Mouse (Mus musculus) MEL (cell line): ENCODE results near the gene Slc1a7. TPM values are rescaled to one million over a fixed set of nuclear protein-coding genes. Genes with fewer than 3 reads are reported as not detected.

Experiments used
- DNase-seq: peaks from one replicate; pipeline ENCODE4 v3.0.0; 2011; ENCODE audit warnings: low read depth, low spot score
- H3K27ac ChIP-seq: 2 replicates; pipeline ENCODE4 v1.5.1; 2012; ENCODE audit warnings: low read depth, mild to moderate bottlenecking, control low read depth, low read length, moderate library complexity; ENCODE audit not compliant: control insufficient read depth
- H3K27me3 ChIP-seq, 2 experiments: fragments of 150-350 bp in 1 of 2; sonication (generic) in 1 of 2; 2 replicates each; pipeline ENCODE4 v1.6.1; 2012; ENCODE audit warnings: low read length in 2 of 2, mild to moderate bottlenecking in 2 of 2, improper control_type of control experiment in 1 of 2, moderate library complexity in 1 of 2; ENCODE audit not compliant: insufficient read depth in 2 of 2, control insufficient read depth in 1 of 2
- H3K36me3 ChIP-seq, 2 experiments: 2 replicates each; pipeline ENCODE4 v1.6.1; 2012 to 2014; ENCODE audit warnings: low read length in 2 of 2, improper control_type of control experiment in 1 of 2, inconsistent platforms in 1 of 2, mild to moderate bottlenecking in 1 of 2; ENCODE audit not compliant: insufficient read depth in 2 of 2, control insufficient read depth in 1 of 2
- H3K4me1 ChIP-seq, 2 experiments: fragments of 150-350 bp in 1 of 2; sonication (generic) in 1 of 2; 2 replicates each; pipeline ENCODE4 v1.6.1; 2012; ENCODE audit warnings: low read length in 2 of 2, improper control_type of control experiment in 1 of 2, mild to moderate bottlenecking in 1 of 2; ENCODE audit not compliant: insufficient read depth in 2 of 2, control insufficient read depth in 1 of 2
- H3K4me3 ChIP-seq, 2 experiments: fragments of 150-350 bp in 1 of 2; sonication (generic) in 1 of 2; 2 replicates each; pipeline ENCODE4 v1.5.1; 2012; ENCODE audit warnings: low read depth in 2 of 2, low read length in 2 of 2, mild to moderate bottlenecking in 2 of 2, moderate library complexity in 2 of 2, control low read depth in 1 of 2, improper control_type of control experiment in 1 of 2; ENCODE audit not compliant: control insufficient read depth in 1 of 2, insufficient read depth in 1 of 2
- H3K79me2 ChIP-seq: 2 replicates; pipeline ENCODE4 v1.6.1; 2012; ENCODE audit warnings: mild to moderate bottlenecking, low read length, moderate library complexity; ENCODE audit not compliant: control insufficient read depth, poor library complexity, insufficient read depth
- H3K9ac ChIP-seq: 2 replicates; pipeline ENCODE4 v1.6.1; 2012; ENCODE audit warnings: low read depth, mild to moderate bottlenecking, control low read depth, low read length, moderate library complexity; ENCODE audit not compliant: control insufficient read depth, poor library complexity, severe bottlenecking
- H3K9me3 ChIP-seq: fragments of 150-350 bp; sonication (generic); replicated peaks from 2 replicates; pipeline ENCODE4 v1.6.1; 2012; ENCODE audit warnings: mild to moderate bottlenecking, low read length, improper control_type of control experiment, moderate library complexity; ENCODE audit not compliant: insufficient read depth
- CHD1 ChIP-seq: IDR thresholded peaks from 2 replicates; pipeline ENCODE4 v1.6.1; 2012; ENCODE audit warnings: low read depth, mild to moderate bottlenecking, inconsistent platforms, low read length, improper control_type of control experiment
- CHD2 ChIP-seq: IDR thresholded peaks from 2 replicates; pipeline ENCODE4 v1.6.1; 2011; ENCODE audit warnings: low read length, improper control_type of control experiment
- CTCF ChIP-seq, 3 experiments: IDR thresholded peaks in 2 of 3; conservative IDR thresholded peaks in 1 of 3; 2 replicates each; pipeline ENCODE4 v1.5.1; 2011 to 2012; ENCODE audit warnings: low read length in 3 of 3, low read depth in 2 of 3, mild to moderate bottlenecking in 2 of 3, improper control_type of control experiment in 1 of 3, inconsistent platforms in 1 of 3, mixed read lengths in 1 of 3, moderate library complexity in 1 of 3; ENCODE audit not compliant: control insufficient read depth in 1 of 3, insufficient read depth in 1 of 3, poor library complexity in 1 of 3, severe bottlenecking in 1 of 3
- E2F4 ChIP-seq: IDR thresholded peaks from 2 replicates; pipeline ENCODE4 v1.6.1; 2011; ENCODE audit warnings: low read depth, low read length, improper control_type of control experiment, borderline replicate concordance
- EP300 ChIP-seq, 2 experiments: IDR thresholded peaks; 2 replicates each; pipeline ENCODE4 v1.6.1; 2011; ENCODE audit warnings: improper control_type of control experiment in 2 of 2, low read length in 2 of 2, low read depth in 1 of 2, mild to moderate bottlenecking in 1 of 2
- ETS1 ChIP-seq: IDR thresholded peaks from 2 replicates; pipeline ENCODE4 v1.6.1; 2012; ENCODE audit warnings: low read depth, mild to moderate bottlenecking, inconsistent platforms, low read length, improper control_type of control experiment, moderate library complexity
- GABPA ChIP-seq: IDR thresholded peaks from 2 replicates; pipeline ENCODE4 v1.6.1; 2012; ENCODE audit warnings: low read depth, mild to moderate bottlenecking, inconsistent platforms, low read length, improper control_type of control experiment, moderate library complexity
- GATA1 ChIP-seq: IDR thresholded peaks from 2 replicates; pipeline ENCODE4 v1.6.1; 2011; ENCODE audit warnings: low read depth, low read length, improper control_type of control experiment
- HCFC1 ChIP-seq: IDR thresholded peaks from 2 replicates; pipeline ENCODE4 v1.6.1; 2012; ENCODE audit warnings: low read depth, mild to moderate bottlenecking, inconsistent platforms, low read length, improper control_type of control experiment, moderate library complexity
- JUND ChIP-seq: IDR thresholded peaks from 2 replicates; pipeline ENCODE4 v1.6.1; 2011; ENCODE audit warnings: low read depth, mild to moderate bottlenecking, improper control_type of control experiment, low read length
- MAFK ChIP-seq: IDR thresholded peaks from 2 replicates; pipeline ENCODE4 v1.6.1; 2011; ENCODE audit warnings: low read depth, mild to moderate bottlenecking, low read length, improper control_type of control experiment, borderline replicate concordance
- MEF2A ChIP-seq: IDR thresholded peaks from 2 replicates; pipeline ENCODE4 v1.6.1; 2014; ENCODE audit warnings: low read depth, mild to moderate bottlenecking, inconsistent platforms, low read length, improper control_type of control experiment; ENCODE audit not compliant: poor library complexity, insufficient replicate concordance, severe bottlenecking; ENCODE audit errors: extremely low read depth
- MXI1 ChIP-seq: IDR thresholded peaks from 2 replicates; pipeline ENCODE4 v1.6.1; 2011; ENCODE audit warnings: mild to moderate bottlenecking, low read depth, low read length, improper control_type of control experiment
- MYC ChIP-seq: IDR thresholded peaks from 2 replicates; pipeline ENCODE4 v1.6.1; 2011; ENCODE audit warnings: low read depth, mild to moderate bottlenecking, low read length, improper control_type of control experiment, moderate library complexity
- NELFE ChIP-seq: IDR thresholded peaks from 2 replicates; pipeline ENCODE4 v1.6.1; 2011; ENCODE audit warnings: low read depth, low read length, improper control_type of control experiment
- NRF1 ChIP-seq: IDR thresholded peaks from 2 replicates; pipeline ENCODE4 v1.6.1; 2014; ENCODE audit warnings: low read depth, mild to moderate bottlenecking, inconsistent platforms, low read length, improper control_type of control experiment, moderate library complexity; ENCODE audit not compliant: poor library complexity, insufficient read depth, severe bottlenecking
- POLR2A ChIP-seq, 2 experiments: IDR thresholded peaks; 2 replicates each; pipeline ENCODE4 v1.6.1; 2011 to 2012; ENCODE audit warnings: low read length in 2 of 2, mild to moderate bottlenecking in 2 of 2, control low read depth in 1 of 2, improper control_type of control experiment in 1 of 2, low read depth in 1 of 2, moderate library complexity in 1 of 2; ENCODE audit not compliant: control insufficient read depth in 1 of 2, insufficient read depth in 1 of 2, poor library complexity in 1 of 2
- RAD21 ChIP-seq: IDR thresholded peaks from 2 replicates; pipeline ENCODE4 v1.6.1; 2011; ENCODE audit warnings: mild to moderate bottlenecking, low read depth, low read length, improper control_type of control experiment
- RCOR1 ChIP-seq: IDR thresholded peaks from 2 replicates; pipeline ENCODE4 v1.6.1; 2012; ENCODE audit warnings: low read depth, mild to moderate bottlenecking, inconsistent platforms, low read length, improper control_type of control experiment
- SIN3A ChIP-seq: IDR thresholded peaks from 2 replicates; pipeline ENCODE4 v1.6.1; 2012; ENCODE audit warnings: low read length, improper control_type of control experiment, inconsistent platforms
- SMC3 ChIP-seq: IDR thresholded peaks from 2 replicates; pipeline ENCODE4 v1.6.1; 2011; ENCODE audit warnings: low read depth, low read length, improper control_type of control experiment
- TBP ChIP-seq: IDR thresholded peaks from 2 replicates; pipeline ENCODE4 v1.8.0; 2011; ENCODE audit warnings: low read depth, low read length, improper control_type of control experiment
- TCF12 ChIP-seq: IDR thresholded peaks from 2 replicates; pipeline ENCODE4 v1.6.1; 2014; ENCODE audit warnings: low read depth, mild to moderate bottlenecking, inconsistent platforms, low read length, improper control_type of control experiment, moderate library complexity
- UBTF ChIP-seq: IDR thresholded peaks from 2 replicates; pipeline ENCODE4 v1.6.1; 2012; ENCODE audit warnings: low read depth, mild to moderate bottlenecking, inconsistent platforms, low read length, improper control_type of control experiment, moderate library complexity, borderline replicate concordance; ENCODE audit not compliant: insufficient read depth
- USF1 ChIP-seq: IDR thresholded peaks from 2 replicates; pipeline ENCODE4 v1.6.1; 2014; ENCODE audit warnings: low read depth, mild to moderate bottlenecking, inconsistent platforms, low read length, improper control_type of control experiment, moderate library complexity
- ZC3H11A ChIP-seq: IDR thresholded peaks from 2 replicates; pipeline ENCODE4 v1.6.1; 2012; ENCODE audit warnings: low read depth, mild to moderate bottlenecking, inconsistent platforms, low read length, improper control_type of control experiment
- ZKSCAN1 ChIP-seq: IDR thresholded peaks from 2 replicates; pipeline ENCODE4 v1.6.1; 2012; ENCODE audit warnings: low read depth, mild to moderate bottlenecking, inconsistent platforms, low read length, improper control_type of control experiment, moderate library complexity
- ZNF384 ChIP-seq: IDR thresholded peaks from 2 replicates; pipeline ENCODE4 v1.6.1; 2012; ENCODE audit warnings: low read depth, mild to moderate bottlenecking, inconsistent platforms, low read length, improper control_type of control experiment
- polyA plus RNA-seq, 2 experiments: library from polyadenylated mRNA; stranded (reverse) in 1 of 2; unstranded in 1 of 2; fragments of >175 nt in 1 of 2; fragments of >200 nt in 1 of 2; gene quantifications; 2 replicates each; pipeline versions ENCODE4 v1.2.1 to v1.2.4; 2012; ENCODE audit warnings: low replicate concordance in 2 of 2, low read depth in 1 of 2; ENCODE audit not compliant: insufficient read length in 2 of 2, insufficient read depth in 1 of 2, missing spikeins in 1 of 2
- total RNA-seq: library from RNA; depleted of rRNA; stranded (reverse); fragments of 300-350 nt; gene quantifications from 2 replicates; pipeline ENCODE4 v1.2.3, GENCODE M21; 2012

The Slc1a7 gene
- total and polyA plus RNA-seq, 3 experiments: 0.68 TPM; not detected in 2

GRCm38 (mm10) chr4:107998641-107999332, 30.7 kb downstream of the Slc1a7 start:
- H3K9ac ChIP-seq: no peak overlapping the region
- H3K4me1 ChIP-seq: no peaks in the 10 kb centered on the region
- H3K4me3 ChIP-seq: no peak overlapping the region
- no peaks in the 10 kb centered on the region; a peak in 1 of 4 replicates for H3K27me3 ChIP-seq
- H3K27ac ChIP-seq: no peak overlapping the region
- H3K9me3 ChIP-seq: no peaks in the 10 kb centered on the region
- H3K36me3 ChIP-seq: no peaks in the 10 kb centered on the region
- no peak for DNase-seq
- H3K79me2 ChIP-seq: no peaks in the 10 kb centered on the region
- TF ChIP-seq UBTF (no peak), EP300 (IDR thresholded peaks at IDR 0.05; ENCODE audit: low read depth in 1 of 2, low read length in 2 of 2) (no peak), CTCF (IDR thresholded peaks at IDR 0.05 in 2 of 3, conservative IDR thresholded peaks at IDR 0.05 in 1 of 3; ENCODE audit: control insufficient read depth in 1 of 3, insufficient read depth in 1 of 3, low read depth in 2 of 3, low read length in 3 of 3, poor library complexity in 1 of 3, severe bottlenecking in 1 of 3) (no peak), GATA1 (no peak), ETS1 (no peak), SMC3 (no peak), E2F4 (no peak), TCF12 (no peak), ZNF384 (no peak), HCFC1 (no peak), MYC (no peak), MXI1 (no peak), ZC3H11A (no peak), POLR2A (IDR thresholded peaks at IDR 0.05; ENCODE audit: control insufficient read depth in 1 of 2, insufficient read depth in 1 of 2, low read depth in 1 of 2, low read length in 2 of 2, poor library complexity in 1 of 2) (no peak), MAFK (no peak), RAD21 (no peak), NELFE (no peak), NRF1 (no peak), GABPA (no peak)

GRCm38 (mm10) chr4:107999380-107999779, 31.2 kb downstream of the Slc1a7 start:
- Histone ChIP-seq H3K36me3 (no peaks in the 10 kb centered on the region), H3K4me1 (no peaks in the 10 kb centered on the region), H3K79me2 (no peaks in the 10 kb centered on the region), H3K9ac (no peak overlapping the region), H3K9me3 (no peaks in the 10 kb centered on the region), H3K27ac (no peak overlapping the region), H3K4me3 (no peak overlapping the region), H3K27me3 (no peaks in the 10 kb centered on the region; a peak in 1 of 4 replicates)
- DNase-seq: no peak
- TF ChIP-seq RCOR1: no peak
- TF ChIP-seq MEF2A: no peak
- no peak for TF ChIP-seq SIN3A
- no peak for TF ChIP-seq JUND
- no peak for TF ChIP-seq GATA1
- no peak for TF ChIP-seq NRF1
- no peak for TF ChIP-seq RAD21
- no peak for TF ChIP-seq GABPA
- TF ChIP-seq CHD2: no peak
- TF ChIP-seq USF1: no peak
- no peak for TF ChIP-seq CHD1
- no peak for TF ChIP-seq HCFC1
- no peak for TF ChIP-seq MAFK
- no peak for TF ChIP-seq ZKSCAN1
- no peak for TF ChIP-seq TBP
